30 mouse cellular contexts compared by ENCODE assay signal in genomic region chr13:84365503-84365902, GRCm38 (mm10).
"Had no signal": no experiment of that assay in that cellular context is flagged by ENCODE, and none has a peak within 500 bp of the region (broad histone marks: within the 10 kb centered on the region; RNA-seq: fewer than 3 reads in every experiment).

No protein-coding gene starts in this region.

- H3K27ac ChIP-seq: heart, embryonic 13.5 days; heart, embryonic 15.5 days; hindbrain, embryonic 10.5 days; hindbrain, embryonic 12.5 days; hindbrain, embryonic 13.5 days; hindbrain, embryonic 14.5 days; hindbrain, embryonic 15.5 days; hindbrain, postnatal 0 days; intestine, embryonic 15.5 days; kidney, embryonic 15.5 days; kidney, postnatal 0 days; layer of hippocampus, adult 2 months; left cerebral cortex, adult 2 months had no signal

- H3K36me3 ChIP-seq: heart, embryonic 12.5 days; heart, embryonic 13.5 days; heart, embryonic 15.5 days; hindbrain, embryonic 10.5 days; hindbrain, embryonic 12.5 days; hindbrain, embryonic 13.5 days; hindbrain, embryonic 15.5 days; intestine, embryonic 15.5 days; kidney, embryonic 15.5 days had no signal

- DNase-seq: heart, postnatal 10 days; heart, postnatal 14 days; heart, postnatal 36 days; heart, postnatal 4 days; kidney, adult 11 months; kidney, adult 18-20 months; kidney, adult 2 months; kidney, adult 8-10 months; kidney, adult 9 months; kidney, postnatal 10 days; kidney, postnatal 14 days; kidney, postnatal 25 days; kidney, postnatal 36 days; kidney, postnatal 4 days; layer of hippocampus, adult 9-11 months; layer of hippocampus, postnatal 36 days had no signal

- H3K4me1 ChIP-seq: heart, embryonic 12.5 days; heart, embryonic 13.5 days; heart, embryonic 15.5 days; hindbrain, embryonic 10.5 days; hindbrain, embryonic 12.5 days; hindbrain, embryonic 13.5 days; hindbrain, embryonic 15.5 days; intestine, embryonic 15.5 days; kidney, embryonic 15.5 days had no signal

- H3K4me3 ChIP-seq: heart, embryonic 12.5 days; heart, embryonic 13.5 days; heart, embryonic 15.5 days; hindbrain, embryonic 10.5 days; hindbrain, embryonic 12.5 days; hindbrain, embryonic 13.5 days; hindbrain, embryonic 15.5 days; intestine, embryonic 15.5 days; kidney, embryonic 15.5 days; layer of hippocampus, adult 2 months; left cerebral cortex, adult 2 months had no signal

- H3K9ac ChIP-seq: heart, embryonic 12.5 days; heart, embryonic 13.5 days; heart, embryonic 15.5 days; hindbrain, embryonic 12.5 days; hindbrain, embryonic 13.5 days; hindbrain, embryonic 14.5 days; hindbrain, embryonic 15.5 days; intestine, embryonic 15.5 days; kidney, embryonic 15.5 days had no signal

- H3K9me3 ChIP-seq: heart, embryonic 12.5 days; heart, embryonic 15.5 days; intestine, embryonic 15.5 days; kidney, embryonic 15.5 days had no signal
